Mouse (Mus musculus): Measurements from ENCODE around the gene Srprb. TPM values are rescaled to one million over a fixed set of nuclear protein-coding genes. Genes with fewer than 3 reads are reported as not detected.

Gene Srprb
- polyA plus RNA-seq, 1 experiment, result not detected

DNA sequence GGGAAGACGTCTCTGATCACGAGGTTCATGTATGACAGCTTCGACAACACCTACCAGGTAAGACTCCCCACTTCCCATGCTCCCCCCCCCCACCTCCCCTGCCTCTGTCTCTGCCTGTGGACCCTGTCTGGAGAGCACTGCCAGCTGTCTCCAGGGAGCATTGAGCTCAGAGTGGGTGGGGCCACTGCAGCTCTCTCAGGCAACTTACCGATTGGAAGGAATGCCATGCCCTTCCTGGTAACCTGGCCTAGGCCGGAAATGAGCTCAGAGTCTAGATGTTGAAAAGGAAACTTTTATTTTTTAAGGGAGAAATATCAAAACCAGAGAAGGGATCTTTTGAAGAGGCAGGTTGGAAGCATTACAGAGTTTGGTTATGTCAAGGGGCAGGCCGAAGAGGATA is 61.6 kb downstream of the Srprb start:
- Histone ChIP-seq H3K4me1 (ENCODE audit: control insufficient read depth, insufficient read depth, low read length) (peaks cover 58% of the 10 kb centered on the region), H3K27ac (ENCODE audit: insufficient read depth, low read depth, low read length) (no peak overlapping the region), H3K4me3 (ENCODE audit: insufficient read depth, low read depth, low read length) (no peak overlapping the region)
- TF ChIP-seq CTCF (IDR thresholded peaks at IDR 0.05; ENCODE audit: insufficient read depth, low read depth, low read length) (no peak), POLR2A (IDR thresholded peaks at IDR 0.05; ENCODE audit: insufficient read depth, low read depth, low read length) (no peak)
- 76% methylated on average over 6 of the region's 6 CpGs for WGBS

DNA sequence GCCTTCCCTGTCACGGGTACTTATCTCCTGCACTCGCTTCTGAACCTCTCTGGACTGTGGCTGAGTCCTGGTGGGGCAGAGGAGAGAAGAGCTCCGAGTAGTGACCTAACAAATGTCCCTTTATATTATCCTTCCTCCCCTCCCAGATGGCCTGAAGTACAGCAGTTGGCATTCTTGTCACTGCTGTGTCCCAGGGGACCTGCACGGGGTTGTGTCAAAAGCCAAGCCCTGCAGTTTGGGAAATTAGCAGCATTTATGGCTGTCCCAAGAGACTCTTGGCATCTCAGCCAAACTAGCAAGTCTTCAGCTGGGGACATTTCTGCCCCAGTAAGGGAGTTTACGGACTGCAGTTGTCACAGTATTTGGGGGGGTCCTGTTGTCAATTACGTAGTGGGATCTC is 62.5 kb downstream of the Srprb start:
- no peak overlapping the region for H3K4me3 ChIP-seq (ENCODE audit: insufficient read depth, low read depth, low read length)
- no peak for TF ChIP-seq CTCF (IDR thresholded peaks at IDR 0.05; ENCODE audit: insufficient read depth, low read depth, low read length)
- 80% methylated on average over 6 of the region's 6 CpGs for WGBS
- H3K4me1 ChIP-seq (ENCODE audit: control insufficient read depth, insufficient read depth, low read length), result peaks cover 61% of the 10 kb centered on the region
- no peak overlapping the region for H3K27ac ChIP-seq (ENCODE audit: insufficient read depth, low read depth, low read length)

Other genes starting within 250 kb of the Srprb start
- not detected in 2 replicates for gene Slco2a1, start 213.4 kb downstream of the Srprb start, polyA plus RNA-seq (2012; ENCODE audit: insufficient read depth, insufficient read length, low replicate concordance, missing spikeins)
- 122 and 448 TPM in 2 replicates for gene Rab6b, start 90.3 kb downstream of the Srprb start, polyA plus RNA-seq (2012; ENCODE audit: insufficient read depth, insufficient read length, low replicate concordance, missing spikeins)
- not detected in 2 replicates for gene Gm20425, start 28.2 kb upstream of the Srprb start, polyA plus RNA-seq (2012; ENCODE audit: insufficient read depth, insufficient read length, low replicate concordance, missing spikeins)
- gene Trf, start 28.3 kb upstream of the Srprb start, polyA plus RNA-seq (2012; ENCODE audit: insufficient read depth, insufficient read length, low replicate concordance, missing spikeins), result not detected in 2 replicates
- gene 1300017J02Rik, start 102.9 kb upstream of the Srprb start, polyA plus RNA-seq (2012; ENCODE audit: insufficient read depth, insufficient read length, low replicate concordance, missing spikeins), result not detected in 2 replicates
- gene Topbp1, start 103.1 kb upstream of the Srprb start, polyA plus RNA-seq (2012; ENCODE audit: insufficient read depth, insufficient read length, low replicate concordance, missing spikeins), result not detected in 2 replicates
- 81.3 TPM in 1 of 2 replicates, not detected in the other for gene Cdv3, start 163.7 kb upstream of the Srprb start, polyA plus RNA-seq (2012; ENCODE audit: insufficient read depth, insufficient read length, low replicate concordance, missing spikeins)